Mouse (Mus musculus) stomach, embryonic 14.5 days (tissue): ENCODE measurements around the gene Kcne1. TPM values are rescaled to one million over a fixed set of nuclear protein-coding genes. Genes with fewer than 3 reads are reported as not detected.

Experiments
- ATAC-seq: fragments of 200-750 bp; cut with Nextera tagmentation; 2 replicates; pipeline ENCODE4 v1.8.0; 2017; ENCODE audit warnings: low read depth, moderate TSS enrichment; ENCODE audit not compliant: insufficient number of reproducible peaks, insufficient read depth, low FRiP score
- H3K27ac ChIP-seq: fragments of 300-500 bp; sonication (generic); 2 replicates; pipeline ENCODE4 v1.5.1; 2014; ENCODE audit warnings: mild to moderate bottlenecking, low read length, moderate library complexity, mixed read lengths
- H3K27me3 ChIP-seq: fragments of 300-500 bp; sonication (generic); 2 replicates; pipeline ENCODE4 v1.6.1; 2014; ENCODE audit warnings: low read length, control low read depth, mixed read lengths; ENCODE audit not compliant: control insufficient read depth, insufficient read depth
- H3K36me3 ChIP-seq: fragments of 300-500 bp; sonication (generic); 2 replicates; pipeline ENCODE4 v1.6.1; 2014; ENCODE audit warnings: mild to moderate bottlenecking, control low read depth, low read length, moderate library complexity, mixed read lengths; ENCODE audit not compliant: control insufficient read depth, insufficient read depth
- H3K4me1 ChIP-seq: fragments of 300-500 bp; sonication (generic); 2 replicates; pipeline ENCODE4 v1.6.1; 2014; ENCODE audit warnings: low read length, control low read depth, mixed read lengths; ENCODE audit not compliant: control insufficient read depth, insufficient read depth
- H3K4me2 ChIP-seq: fragments of 300-500 bp; sonication (generic); replicated peaks from 2 replicates; pipeline ENCODE4 v1.6.1; 2014; ENCODE audit warnings: low read depth, low read length, control low read depth
- H3K4me3 ChIP-seq: fragments of 300-500 bp; sonication (generic); 2 replicates; pipeline ENCODE4 v1.5.1; 2014; ENCODE audit warnings: low read depth, low read length, control low read depth
- H3K9ac ChIP-seq: fragments of 300-500 bp; sonication (generic); replicated peaks from 2 replicates; pipeline ENCODE4 v1.6.1; 2014; ENCODE audit warnings: low read depth, mild to moderate bottlenecking, control low read depth, low read length, moderate library complexity, mixed read lengths
- H3K9me3 ChIP-seq: fragments of 300-500 bp; sonication (generic); 2 replicates; pipeline ENCODE4 v1.6.1; 2016; ENCODE audit warnings: low read depth, low read length, control low read depth; ENCODE audit not compliant: control insufficient read depth
- WGBS: fragments of 180-500 bp; shearing (Covaris S2); extraction: QIAGEN DNeasy Blood & Tissue Kit; methylation state at CpG from one replicate; pipeline ENCODE4 v1.1.7; 2014; 5-methylcytosine and 5-hydroxymethylcytosine counted together
- polyA plus RNA-seq: library from polyadenylated mRNA; unstranded; fragments of >200 nt; fragmentation: Nextera tagmentation; extraction: Ambion mirVana; gene quantifications from 2 replicates; pipeline ENCODE4 v1.2.1, GENCODE M21; 2014

Kcne1 gene
- polyA plus RNA-seq, 1 experiment from 2014 or later: 0.07 TPM

GRCm38 (mm10) chr16:92327911-92328310 lies 31.4 kb downstream of the Kcne1 start:
- Histone ChIP-seq H3K4me3 (no peak overlapping the region), H3K9me3 (no peaks in the 10 kb centered on the region), H3K36me3 (no peaks in the 10 kb centered on the region), H3K9ac (no peak overlapping the region), H3K27me3 (no peaks in the 10 kb centered on the region), H3K4me2 (no peak overlapping the region), H3K4me1 (0 out of 2 replicates have a peak, but pooled peaks cover 3% of the 10 kb centered on the region), H3K27ac (no peak overlapping the region)
- WGBS: 85% methylated on average over 10 of the region's 10 CpGs
- no peak for ATAC-seq

DNA sequence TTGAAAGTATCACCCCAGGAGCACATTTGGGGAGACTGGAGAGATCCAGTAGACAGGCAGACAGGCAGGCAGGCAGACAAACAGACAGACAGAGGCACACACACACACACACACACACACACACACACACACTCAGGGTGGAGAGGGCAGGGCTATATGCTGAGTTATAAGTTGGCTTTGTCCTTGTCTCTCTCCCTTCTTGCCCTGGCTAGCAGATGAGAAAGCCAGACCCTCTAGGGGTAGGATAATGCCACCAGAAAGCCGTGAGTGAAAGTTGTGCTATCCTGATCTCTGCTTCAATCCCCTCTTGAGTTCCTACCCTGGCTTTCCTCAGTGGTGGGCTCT lies 34.2 kb downstream of the Kcne1 start:
- no peak overlapping the region for H3K27ac ChIP-seq
- H3K9me3 ChIP-seq: no peaks in the 10 kb centered on the region
- H3K36me3 ChIP-seq: no peaks in the 10 kb centered on the region
- no peak overlapping the region for H3K4me2 ChIP-seq
- no peak for ATAC-seq
- H3K27me3 ChIP-seq: no peaks in the 10 kb centered on the region
- H3K9ac ChIP-seq: no peak overlapping the region
- 65% methylated on average over 1 of the region's 1 CpGs for whole genome bisulfite sequencing
- H3K4me1 ChIP-seq: 0 out of 2 replicates have a peak, but pooled peaks cover 3% of the 10 kb centered on the region
- H3K4me3 ChIP-seq: no peak overlapping the region

DNA sequence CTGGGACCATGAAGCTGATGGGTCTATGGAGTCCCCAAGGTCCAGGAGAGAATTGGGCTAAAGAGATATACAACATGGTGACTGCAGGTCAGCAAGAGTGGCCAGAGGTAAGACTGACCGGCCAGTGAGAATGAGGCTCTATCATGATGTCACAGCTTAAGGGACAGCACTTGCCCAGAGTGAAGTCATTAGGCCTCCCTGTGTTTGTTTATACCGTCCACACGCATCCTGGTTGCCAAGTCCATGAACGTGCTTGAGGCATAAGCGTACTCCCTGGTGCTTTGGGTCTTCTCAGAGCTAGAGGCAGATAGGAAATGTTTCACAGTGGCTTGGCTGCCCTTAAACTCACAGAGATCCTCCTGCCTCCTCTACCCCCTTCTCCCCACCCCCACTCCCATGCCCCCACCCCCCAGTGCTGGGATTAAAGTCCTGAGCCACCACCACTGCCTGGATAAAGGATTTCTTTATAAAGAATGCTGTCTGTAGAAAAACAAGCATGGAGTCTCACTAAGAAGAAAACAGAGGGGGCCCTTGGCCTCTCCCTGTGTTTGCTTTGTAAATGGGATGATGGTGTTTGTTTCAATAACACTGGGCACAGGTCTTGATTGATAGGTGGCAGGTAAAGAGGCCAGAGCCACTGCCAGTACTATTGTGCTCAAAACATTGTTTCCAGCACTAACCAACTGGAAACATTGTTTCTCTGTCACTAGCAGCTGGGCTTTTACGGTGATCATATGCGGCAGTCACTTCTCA lies 34.8 kb downstream of the Kcne1 start:
- 46% methylated on average over 7 of the region's 7 CpGs for WGBS
- H3K9ac ChIP-seq: no peak overlapping the region
- H3K9me3 ChIP-seq: no peaks in the 10 kb centered on the region

DNA sequence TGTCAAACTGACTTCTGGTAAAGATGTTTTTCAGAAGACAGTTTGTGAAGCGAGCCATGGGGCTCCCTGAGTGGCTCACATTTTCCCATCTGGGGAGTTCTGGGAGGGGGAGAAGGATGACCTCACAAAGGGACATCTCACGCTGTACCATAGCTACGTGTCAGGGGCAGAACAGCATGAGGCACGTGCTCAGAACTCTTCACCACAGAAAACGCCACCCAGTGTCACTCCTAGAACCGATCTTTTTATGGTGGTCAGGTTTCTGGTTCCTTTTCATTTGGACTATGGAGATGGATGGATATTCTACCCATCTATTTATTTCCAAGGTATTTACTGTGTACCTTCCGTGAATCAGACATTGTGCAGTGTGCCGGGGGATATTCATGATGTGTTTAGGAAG lies 37.9 kb downstream of the Kcne1 start, which contains the start of gene Fam243:
TSS of gene Fam243 (minus strand) at position 101 of the 400 bp plus-strand sequence.
- Histone ChIP-seq H3K4me1 (0 out of 2 replicates have a peak, but pooled peaks cover 3% of the 10 kb centered on the region), H3K27me3 (no peaks in the 10 kb centered on the region), H3K4me2 (no peak within 1 kb of the TSS), H3K36me3 (no peaks in the 10 kb centered on the region), H3K9ac (no peak within 1 kb of the TSS), H3K9me3 (no peaks in the 10 kb centered on the region), H3K27ac (no peak within 1 kb of the TSS), H3K4me3 (no peak within 1 kb of the TSS)
- ATAC-seq: no peak
- 88% methylated on average over 8 of the region's 8 CpGs for WGBS

More for the DNA sequence above, 34.8 kb downstream of the Kcne1 start:
- no peak overlapping the region for H3K27ac ChIP-seq
- no peaks in the 10 kb centered on the region for H3K27me3 ChIP-seq
- no peaks in the 10 kb centered on the region for H3K36me3 ChIP-seq
- no peak overlapping the region for H3K4me3 ChIP-seq
- 0 out of 2 replicates have a peak, but pooled peaks cover 3% of the 10 kb centered on the region for H3K4me1 ChIP-seq
- ATAC-seq: 0 out of 2 replicates have a peak, but pooled peaks have one; percentile 28
- no peak overlapping the region for H3K4me2 ChIP-seq

DNA sequence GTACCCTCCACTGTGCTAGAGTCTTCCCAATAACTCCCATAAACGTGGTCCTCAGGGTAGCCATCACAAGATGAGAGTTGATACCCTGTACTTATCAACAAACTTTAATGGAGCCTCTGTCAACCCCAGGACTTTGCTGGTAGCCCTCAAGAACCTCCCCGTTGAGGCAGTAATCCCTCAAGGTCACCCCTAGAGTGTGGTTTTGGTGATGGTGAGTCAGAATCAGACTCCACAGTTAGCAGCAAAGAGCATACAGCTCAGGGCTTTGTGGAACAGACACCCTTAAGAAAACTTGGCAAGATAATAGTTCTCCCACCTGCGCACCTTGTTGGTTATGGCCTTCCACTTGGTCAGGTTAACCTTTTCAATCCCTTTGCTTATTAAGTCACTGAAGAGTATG lies 38.9 kb downstream of the Kcne1 start:
- Histone ChIP-seq H3K27ac (no peak overlapping the region), H3K36me3 (no peaks in the 10 kb centered on the region), H3K4me3 (no peak overlapping the region), H3K27me3 (no peaks in the 10 kb centered on the region), H3K9me3 (no peaks in the 10 kb centered on the region), H3K4me2 (no peak overlapping the region), H3K9ac (no peak overlapping the region), H3K4me1 (0 out of 2 replicates have a peak, but pooled peaks cover 3% of the 10 kb centered on the region)
- ATAC-seq: no peak
- WGBS: 82% methylated on average over 3 of the region's 3 CpGs

- Histone ChIP-seq H3K9ac (no peak overlapping the region), H3K4me2 (no peak overlapping the region), H3K4me1 (0 out of 2 replicates have a peak, but pooled peaks cover 2% of the 10 kb centered on the region), H3K27ac (no peak overlapping the region), H3K9me3 (no peaks in the 10 kb centered on the region), H3K27me3 (no peaks in the 10 kb centered on the region), H3K36me3 (no peaks in the 10 kb centered on the region), H3K4me3 (no peak overlapping the region)
- ATAC-seq: 0 out of 2 replicates have a peak, but pooled peaks have one; percentile 42
- WGBS: 61% methylated on average over 20 of the region's 20 CpGs
These were observed 39.7 kb downstream of the Kcne1 start for GRCm38 (mm10) chr16:92319353-92320109.

GRCm38 (mm10) chr16:92316049-92316738 lies 43.1 kb downstream of the Kcne1 start:
- ATAC-seq: no peak
- Histone ChIP-seq H3K27me3 (no peaks in the 10 kb centered on the region), H3K4me3 (no peak overlapping the region), H3K9ac (no peak overlapping the region), H3K4me1 (no peaks in the 10 kb centered on the region), H3K36me3 (no peaks in the 10 kb centered on the region; the same call in none of the 2 replicates), H3K27ac (no peak overlapping the region), H3K9me3 (no peaks in the 10 kb centered on the region), H3K4me2 (no peak overlapping the region)
- 74% methylated on average over 7 of the region's 7 CpGs for WGBS
